Mouse (Mus musculus): Measurements from ENCODE around the gene Scaf4.

- TF ChIP-seq CTCF (IDR thresholded peaks at IDR 0.05; ENCODE audit: control insufficient read depth, insufficient read depth, insufficient replicate concordance, low read depth, low read length) (no peak), POLR2A (IDR thresholded peaks at IDR 0.05; ENCODE audit: control insufficient read depth, low read depth, low read length) (no peak; the same call in none of the 2 replicates)
These were observed 63.3 kb downstream of the Scaf4 start for GRCm38 (mm10) chr16:90220892-90221431.
